Mouse (Mus musculus): ENCODE results near the gene Vmn2r8. TPM values are rescaled to one million over a fixed set of nuclear protein-coding genes. Genes with fewer than 3 reads are reported as not detected.
"Not testable (repeated sequence)": the region's sequence is repeated elsewhere in the genome, so short reads cannot be mapped to it uniquely, and the experiment has no call there.

The Vmn2r8 gene
- polyA plus RNA-seq (2012; rRNA removed) = not detected in 2 replicates

GRCm38 (mm10) chr5:108808750-108809149 lies at the start of gene Vmn2r8:
TSS of gene Vmn2r8 (minus strand) at chr5:108808850.
- H3K27ac ChIP-seq (ENCODE audit: insufficient read depth, low read depth, low read length) = not testable (repeated sequence)
- 79% methylated on average over 2 of the region's 2 CpGs for WGBS

DNA sequence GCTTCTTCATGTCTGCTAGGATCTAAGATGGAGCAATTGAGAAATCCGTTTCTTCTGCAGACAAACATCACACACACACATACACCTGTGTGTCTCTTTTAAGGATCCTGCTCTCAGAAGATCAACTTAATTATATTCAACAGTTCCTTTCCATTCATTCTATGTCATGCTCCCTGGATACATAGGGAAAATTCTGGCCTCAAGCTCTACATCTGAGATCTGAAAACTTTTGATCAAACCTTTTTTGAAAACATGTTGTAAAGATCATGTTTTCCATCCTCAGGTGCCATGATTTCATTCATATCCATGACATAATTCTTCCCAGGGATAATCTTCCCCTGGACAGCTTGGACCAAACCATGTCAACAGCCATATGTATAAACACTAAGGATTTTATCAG lies 43.9 kb upstream of the Vmn2r8 start, which contains the start of gene Vmn2r9:
TSS of gene Vmn2r9 (minus strand) at position 101 of the 400 bp plus-strand sequence.
- WGBS = 80% methylated on average over 1 of the region's 1 CpGs
- not testable (repeated sequence) for H3K27ac ChIP-seq (ENCODE audit: insufficient read depth, low read depth, low read length); DNase-seq; H3K27me3 ChIP-seq (replicated peaks; ENCODE audit: control insufficient read depth, insufficient read depth, low read length); H3K4me1 ChIP-seq (ENCODE audit: control insufficient read depth, insufficient read depth, low read length); H3K36me3 ChIP-seq (ENCODE audit: control insufficient read depth, insufficient read depth, low read length); H3K4me3 ChIP-seq (ENCODE audit: insufficient read depth, low read depth, low read length)

More at GRCm38 (mm10) chr5:108808750-108809149, at the start of gene Vmn2r8:
- DNase-seq; H3K36me3 ChIP-seq (ENCODE audit: control insufficient read depth, insufficient read depth, low read length); H3K4me1 ChIP-seq (ENCODE audit: control insufficient read depth, insufficient read depth, low read length); H3K27me3 ChIP-seq (replicated peaks; ENCODE audit: control insufficient read depth, insufficient read depth, low read length); H3K4me3 ChIP-seq (ENCODE audit: insufficient read depth, low read depth, low read length): not testable (repeated sequence)

GRCm38 (mm10) chr5:108849466-108849865 lies 40.8 kb upstream of the Vmn2r8 start:
- H3K4me1 ChIP-seq (ENCODE audit: control insufficient read depth, insufficient read depth, low read length) = no peaks in the 10 kb centered on the region
- no peak for TF ChIP-seq CTCF (conservative IDR thresholded peaks at IDR 0.05; ENCODE audit: insufficient read depth, insufficient read length, low read depth, low read length)
- TF ChIP-seq POLR2A (IDR thresholded peaks at IDR 0.05; ENCODE audit: low read depth, low read length) = no peak
- no peaks in the 10 kb centered on the region for H3K27me3 ChIP-seq (replicated peaks; ENCODE audit: control insufficient read depth, insufficient read depth, low read length)
- H3K27ac ChIP-seq (ENCODE audit: insufficient read depth, low read depth, low read length) = no peak overlapping the region
- DNase-seq = no peak
- 30% methylated on average over 1 of the region's 1 CpGs for WGBS
- no peaks in the 10 kb centered on the region for H3K36me3 ChIP-seq (ENCODE audit: control insufficient read depth, insufficient read depth, low read length)
- no peak overlapping the region for H3K4me3 ChIP-seq (ENCODE audit: insufficient read depth, low read depth, low read length)

DNA sequence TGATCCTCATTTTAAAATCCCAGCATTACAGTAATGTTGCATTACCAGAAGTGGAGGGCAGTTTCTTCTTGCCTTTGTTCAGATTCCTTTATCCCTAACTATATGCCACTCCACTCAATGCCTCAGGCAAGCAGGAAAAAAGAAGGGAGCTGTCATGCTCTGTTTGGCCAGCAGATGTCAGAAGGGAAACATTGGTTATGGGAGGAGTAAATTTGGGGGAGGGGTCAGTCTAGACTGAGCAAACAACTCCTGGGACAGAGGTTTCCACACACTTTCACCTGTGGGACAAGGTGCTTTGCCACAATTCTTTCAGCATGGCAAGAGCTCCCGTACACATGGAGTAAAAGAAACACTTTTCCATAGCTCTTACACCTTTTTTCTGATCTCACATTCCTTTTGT lies 27.5 kb upstream of the Vmn2r8 start:
- Histone ChIP-seq H3K27ac (ENCODE audit: insufficient read depth, low read depth, low read length) (no peak overlapping the region), H3K36me3 (ENCODE audit: control insufficient read depth, insufficient read depth, low read length) (no peaks in the 10 kb centered on the region), H3K27me3 (replicated peaks; ENCODE audit: control insufficient read depth, insufficient read depth, low read length) (no peaks in the 10 kb centered on the region), H3K4me3 (ENCODE audit: insufficient read depth, low read depth, low read length) (no peak overlapping the region), H3K4me1 (ENCODE audit: control insufficient read depth, insufficient read depth, low read length) (no peaks in the 10 kb centered on the region)
- WGBS = 60% methylated on average over 1 of the region's 1 CpGs
- DNase-seq = peak; percentile 14
- TF ChIP-seq POLR2A (IDR thresholded peaks at IDR 0.05; ENCODE audit: low read depth, low read length) (no peak), CTCF (conservative IDR thresholded peaks at IDR 0.05; ENCODE audit: insufficient read depth, insufficient read length, low read depth, low read length) (peak; percentile 38; the same call in 1 of the 2 replicates)

- WGBS = 85% methylated on average over 2 of the region's 2 CpGs
- Histone ChIP-seq H3K27ac (ENCODE audit: insufficient read depth, low read depth, low read length) (no peak overlapping the region), H3K4me1 (ENCODE audit: control insufficient read depth, insufficient read depth, low read length) (no peaks in the 10 kb centered on the region), H3K4me3 (ENCODE audit: insufficient read depth, low read depth, low read length) (no peak overlapping the region), H3K36me3 (ENCODE audit: control insufficient read depth, insufficient read depth, low read length) (no peaks in the 10 kb centered on the region), H3K27me3 (replicated peaks; ENCODE audit: control insufficient read depth, insufficient read depth, low read length) (no peaks in the 10 kb centered on the region)
- DNase-seq = peak; percentile 1
- no peak for TF ChIP-seq CTCF (conservative IDR thresholded peaks at IDR 0.05; ENCODE audit: insufficient read depth, insufficient read length, low read depth, low read length)
- TF ChIP-seq POLR2A (IDR thresholded peaks at IDR 0.05; ENCODE audit: low read depth, low read length) = no peak
Measured at GRCm38 (mm10) chr5:108823276-108823675, 14.6 kb upstream of the Vmn2r8 start.

GRCm38 (mm10) chr5:108803646-108804045 lies 5.0 kb downstream of the Vmn2r8 start:
- H3K27ac ChIP-seq (ENCODE audit: insufficient read depth, low read depth, low read length) = no peak overlapping the region
- 40% methylated on average over 1 of the region's 1 CpGs for WGBS
- H3K4me3 ChIP-seq (ENCODE audit: insufficient read depth, low read depth, low read length) = no peak overlapping the region
- DNase-seq = no peak
- no peaks in the 10 kb centered on the region for H3K36me3 ChIP-seq (ENCODE audit: control insufficient read depth, insufficient read depth, low read length)
- no peaks in the 10 kb centered on the region for H3K27me3 ChIP-seq (replicated peaks; ENCODE audit: control insufficient read depth, insufficient read depth, low read length)
- no peaks in the 10 kb centered on the region for H3K4me1 ChIP-seq (ENCODE audit: control insufficient read depth, insufficient read depth, low read length)
- TF ChIP-seq POLR2A (IDR thresholded peaks at IDR 0.05; ENCODE audit: low read depth, low read length) = no peak
- TF ChIP-seq CTCF (conservative IDR thresholded peaks at IDR 0.05; ENCODE audit: insufficient read depth, insufficient read length, low read depth, low read length) = no peak

DNA sequence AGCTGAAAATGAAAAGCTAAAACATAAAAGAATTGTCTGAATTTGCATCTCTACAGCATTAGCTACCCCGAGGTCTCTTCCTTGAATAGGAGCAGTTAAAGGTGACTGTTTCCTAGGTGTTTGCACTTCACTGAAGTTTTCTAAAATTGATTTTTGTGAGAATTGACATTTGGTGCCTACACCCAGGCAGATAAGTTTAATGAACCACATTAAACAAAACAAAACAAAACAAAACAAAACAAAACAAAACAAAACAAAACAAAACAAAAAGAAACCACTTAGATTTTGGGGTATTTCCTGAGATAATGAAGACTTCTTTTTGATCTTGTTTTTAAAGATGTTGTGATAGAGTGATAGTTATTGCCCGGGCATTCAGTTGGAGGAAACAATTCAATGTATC lies 13.4 kb downstream of the Vmn2r8 start, which contains the start of gene Tmed11:
TSS of gene Tmed11 (minus strand) at position 101 of the 400 bp plus-strand sequence.
- not testable (repeated sequence) for H3K36me3 ChIP-seq (ENCODE audit: control insufficient read depth, insufficient read depth, low read length); H3K27ac ChIP-seq (ENCODE audit: insufficient read depth, low read depth, low read length); H3K4me3 ChIP-seq (ENCODE audit: insufficient read depth, low read depth, low read length); H3K4me1 ChIP-seq (ENCODE audit: control insufficient read depth, insufficient read depth, low read length); H3K27me3 ChIP-seq (replicated peaks; ENCODE audit: control insufficient read depth, insufficient read depth, low read length); DNase-seq
- WGBS = 59% methylated on average over 2 of the region's 2 CpGs

GRCm38 (mm10) chr5:108790385-108790784 lies 18.3 kb downstream of the Vmn2r8 start:
- DNase-seq; H3K4me1 ChIP-seq (ENCODE audit: control insufficient read depth, insufficient read depth, low read length); H3K27me3 ChIP-seq (replicated peaks; ENCODE audit: control insufficient read depth, insufficient read depth, low read length); H3K36me3 ChIP-seq (ENCODE audit: control insufficient read depth, insufficient read depth, low read length); H3K27ac ChIP-seq (ENCODE audit: insufficient read depth, low read depth, low read length); H3K4me3 ChIP-seq (ENCODE audit: insufficient read depth, low read depth, low read length): not testable (repeated sequence)
- 40% methylated on average over 1 of the region's 1 CpGs for WGBS
- TF ChIP-seq CTCF (conservative IDR thresholded peaks at IDR 0.05; ENCODE audit: insufficient read depth, insufficient read length, low read depth, low read length) = peak; percentile 26; the same call in 1 of the 2 replicates

All from kidney, adult 2 months (tissue).